Mouse (Mus musculus): ENCODE results near the gene Enox1. TPM values are rescaled to one million over a fixed set of nuclear protein-coding genes. Genes with fewer than 3 reads are reported as not detected.

The Enox1 gene
- polyA plus RNA-seq, 1 experiment from 2014 or later, result 19.6 TPM

DNA sequence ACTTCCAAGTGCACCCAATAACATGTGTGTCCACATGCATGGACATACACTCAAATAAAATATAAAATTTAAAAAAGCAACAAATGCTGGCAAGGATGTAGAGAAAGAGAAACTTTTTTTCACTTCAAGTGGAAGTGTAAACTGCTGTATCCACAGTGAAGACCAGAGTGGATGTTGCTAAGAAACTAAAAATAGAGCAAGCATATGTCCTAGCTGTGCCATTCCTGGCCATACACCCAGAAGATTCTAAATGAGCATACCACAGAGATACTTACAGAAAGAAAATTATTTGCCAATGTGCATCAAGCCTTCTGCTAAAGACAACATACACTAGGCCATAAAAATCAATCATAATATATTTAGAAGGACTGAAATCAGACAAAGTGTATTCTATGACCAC, 592.4 kb downstream of the Enox1 start:
- Histone ChIP-seq H3K27ac (ENCODE audit: low read depth, low read length) (no peak overlapping the region), H3K9ac (ENCODE audit: low read length) (no peak overlapping the region), H3K27me3 (ENCODE audit: control insufficient read depth, insufficient read depth, low read length) (no peaks in the 10 kb centered on the region), H3K4me1 (ENCODE audit: control insufficient read depth, insufficient read depth, low read length) (no peaks in the 10 kb centered on the region), H3K4me3 (ENCODE audit: low read depth, low read length) (no peak overlapping the region), H3K9me3 (ENCODE audit: control insufficient read depth, low read length) (no peaks in the 10 kb centered on the region), H3K36me3 (ENCODE audit: control insufficient read depth, insufficient read depth, low read length) (no peaks in the 10 kb centered on the region), H3K4me2 (ENCODE audit: low read depth) (no peak overlapping the region)
- ATAC-seq (ENCODE audit: insufficient read depth, low FRiP score, low TSS enrichment) (no peak), DNase-seq (ENCODE audit: low spot score) (no peak)

Other genes starting within 250 kb of the Enox1 start
- 0.92 and 1.6 TPM in 2 replicates for gene Ccdc122, start 120.0 kb upstream of the Enox1 start, polyA plus RNA-seq (2014; fragmentation: Nextera tagmentation; extraction: Ambion mirVana)
- gene Lacc1, start 119.9 kb upstream of the Enox1 start, polyA plus RNA-seq (2014; fragmentation: Nextera tagmentation; extraction: Ambion mirVana), result 3.4 and 4.2 TPM in 2 replicates